Mouse (Mus musculus) myocyte (in vitro differentiated cells): ENCODE data around the gene Tbx18.

Experiments used
- POLR2A ChIP-seq: IDR thresholded peaks from one replicate; pipeline ENCODE4 v1.6.1; 2011; ENCODE audit warnings: low read depth, mild to moderate bottlenecking, control low read depth, moderate library complexity; ENCODE audit not compliant: insufficient read length
- TCF12 ChIP-seq: IDR thresholded peaks from one replicate; pipeline ENCODE4 v1.6.1; 2011; ENCODE audit warnings: mild to moderate bottlenecking, control low read depth; ENCODE audit not compliant: poor library complexity, insufficient read depth, severe bottlenecking
- USF1 ChIP-seq: IDR thresholded peaks from one replicate; pipeline ENCODE4 v1.6.1; 2011; ENCODE audit warnings: low read depth, mild to moderate bottlenecking, control low read depth, moderate library complexity

GRCm38 (mm10) chr9:87721793-87722192 is 9.3 kb downstream of the Tbx18 start:
- TF ChIP-seq POLR2A: no peak
- TF ChIP-seq TCF12: no peak
- TF ChIP-seq USF1: no peak
